Mouse (Mus musculus) MEL (cell line): ENCODE results near the gene Thap4. TPM values are rescaled to one million over a fixed set of nuclear protein-coding genes. Genes with fewer than 3 reads are reported as not detected.

Source experiments
- DNase-seq: peaks from one replicate; pipeline ENCODE4 v3.0.0; 2011; ENCODE audit warnings: low read depth, low spot score
- H3K27ac ChIP-seq: 2 replicates; pipeline ENCODE4 v1.5.1; 2012; ENCODE audit warnings: low read depth, mild to moderate bottlenecking, control low read depth, low read length, moderate library complexity; ENCODE audit not compliant: control insufficient read depth
- H3K27me3 ChIP-seq, 2 experiments: fragments of 150-350 bp in 1 of 2; sonication (generic) in 1 of 2; 2 replicates each; pipeline ENCODE4 v1.6.1; 2012; ENCODE audit warnings: low read length in 2 of 2, mild to moderate bottlenecking in 2 of 2, improper control_type of control experiment in 1 of 2, moderate library complexity in 1 of 2; ENCODE audit not compliant: insufficient read depth in 2 of 2, control insufficient read depth in 1 of 2
- H3K36me3 ChIP-seq, 2 experiments: 2 replicates each; pipeline ENCODE4 v1.6.1; 2012 to 2014; ENCODE audit warnings: low read length in 2 of 2, improper control_type of control experiment in 1 of 2, inconsistent platforms in 1 of 2, mild to moderate bottlenecking in 1 of 2; ENCODE audit not compliant: insufficient read depth in 2 of 2, control insufficient read depth in 1 of 2
- H3K4me1 ChIP-seq, 2 experiments: fragments of 150-350 bp in 1 of 2; sonication (generic) in 1 of 2; 2 replicates each; pipeline ENCODE4 v1.6.1; 2012; ENCODE audit warnings: low read length in 2 of 2, improper control_type of control experiment in 1 of 2, mild to moderate bottlenecking in 1 of 2; ENCODE audit not compliant: insufficient read depth in 2 of 2, control insufficient read depth in 1 of 2
- H3K4me3 ChIP-seq, 2 experiments: fragments of 150-350 bp in 1 of 2; sonication (generic) in 1 of 2; 2 replicates each; pipeline ENCODE4 v1.5.1; 2012; ENCODE audit warnings: low read depth in 2 of 2, low read length in 2 of 2, mild to moderate bottlenecking in 2 of 2, moderate library complexity in 2 of 2, control low read depth in 1 of 2, improper control_type of control experiment in 1 of 2; ENCODE audit not compliant: control insufficient read depth in 1 of 2, insufficient read depth in 1 of 2
- H3K79me2 ChIP-seq: 2 replicates; pipeline ENCODE4 v1.6.1; 2012; ENCODE audit warnings: mild to moderate bottlenecking, low read length, moderate library complexity; ENCODE audit not compliant: control insufficient read depth, poor library complexity, insufficient read depth
- H3K9ac ChIP-seq: 2 replicates; pipeline ENCODE4 v1.6.1; 2012; ENCODE audit warnings: low read depth, mild to moderate bottlenecking, control low read depth, low read length, moderate library complexity; ENCODE audit not compliant: control insufficient read depth, poor library complexity, severe bottlenecking
- H3K9me3 ChIP-seq: fragments of 150-350 bp; sonication (generic); replicated peaks from 2 replicates; pipeline ENCODE4 v1.6.1; 2012; ENCODE audit warnings: mild to moderate bottlenecking, low read length, improper control_type of control experiment, moderate library complexity; ENCODE audit not compliant: insufficient read depth
- BHLHE40 ChIP-seq: IDR thresholded peaks from 2 replicates; pipeline ENCODE4 v1.6.1; 2012; ENCODE audit warnings: low read depth, mild to moderate bottlenecking, inconsistent platforms, low read length, improper control_type of control experiment, borderline replicate concordance
- CHD1 ChIP-seq: IDR thresholded peaks from 2 replicates; pipeline ENCODE4 v1.6.1; 2012; ENCODE audit warnings: low read depth, mild to moderate bottlenecking, inconsistent platforms, low read length, improper control_type of control experiment
- CHD2 ChIP-seq: IDR thresholded peaks from 2 replicates; pipeline ENCODE4 v1.6.1; 2011; ENCODE audit warnings: low read length, improper control_type of control experiment
- E2F4 ChIP-seq: IDR thresholded peaks from 2 replicates; pipeline ENCODE4 v1.6.1; 2011; ENCODE audit warnings: low read depth, low read length, improper control_type of control experiment, borderline replicate concordance
- ELF1 ChIP-seq: IDR thresholded peaks from 2 replicates; pipeline ENCODE4 v1.6.1; 2014; ENCODE audit warnings: low read depth, mild to moderate bottlenecking, inconsistent platforms, low read length, improper control_type of control experiment, moderate library complexity
- EP300 ChIP-seq, 2 experiments: IDR thresholded peaks; 2 replicates each; pipeline ENCODE4 v1.6.1; 2011; ENCODE audit warnings: improper control_type of control experiment in 2 of 2, low read length in 2 of 2, low read depth in 1 of 2, mild to moderate bottlenecking in 1 of 2
- ETS1 ChIP-seq: IDR thresholded peaks from 2 replicates; pipeline ENCODE4 v1.6.1; 2012; ENCODE audit warnings: low read depth, mild to moderate bottlenecking, inconsistent platforms, low read length, improper control_type of control experiment, moderate library complexity
- GABPA ChIP-seq: IDR thresholded peaks from 2 replicates; pipeline ENCODE4 v1.6.1; 2012; ENCODE audit warnings: low read depth, mild to moderate bottlenecking, inconsistent platforms, low read length, improper control_type of control experiment, moderate library complexity
- GATA1 ChIP-seq: IDR thresholded peaks from 2 replicates; pipeline ENCODE4 v1.6.1; 2011; ENCODE audit warnings: low read depth, low read length, improper control_type of control experiment
- HCFC1 ChIP-seq: IDR thresholded peaks from 2 replicates; pipeline ENCODE4 v1.6.1; 2012; ENCODE audit warnings: low read depth, mild to moderate bottlenecking, inconsistent platforms, low read length, improper control_type of control experiment, moderate library complexity
- JUND ChIP-seq: IDR thresholded peaks from 2 replicates; pipeline ENCODE4 v1.6.1; 2011; ENCODE audit warnings: low read depth, mild to moderate bottlenecking, improper control_type of control experiment, low read length
- KAT2A ChIP-seq: conservative IDR thresholded peaks from 2 replicates; pipeline ENCODE4 v1.6.1; 2012; ENCODE audit warnings: low read depth, low read length, improper control_type of control experiment, inconsistent platforms
- MAFK ChIP-seq: IDR thresholded peaks from 2 replicates; pipeline ENCODE4 v1.6.1; 2011; ENCODE audit warnings: low read depth, mild to moderate bottlenecking, low read length, improper control_type of control experiment, borderline replicate concordance
- MAX ChIP-seq: IDR thresholded peaks from 2 replicates; pipeline ENCODE4 v1.6.1; 2011; ENCODE audit warnings: low read length, improper control_type of control experiment
- MAZ ChIP-seq: IDR thresholded peaks from 2 replicates; pipeline ENCODE4 v1.6.1; 2012; ENCODE audit warnings: low read depth, mild to moderate bottlenecking, inconsistent platforms, low read length, improper control_type of control experiment
- MEF2A ChIP-seq: IDR thresholded peaks from 2 replicates; pipeline ENCODE4 v1.6.1; 2014; ENCODE audit warnings: low read depth, mild to moderate bottlenecking, inconsistent platforms, low read length, improper control_type of control experiment; ENCODE audit not compliant: poor library complexity, insufficient replicate concordance, severe bottlenecking; ENCODE audit errors: extremely low read depth
- MXI1 ChIP-seq: IDR thresholded peaks from 2 replicates; pipeline ENCODE4 v1.6.1; 2011; ENCODE audit warnings: mild to moderate bottlenecking, low read depth, low read length, improper control_type of control experiment
- MYB ChIP-seq: IDR thresholded peaks from 2 replicates; pipeline ENCODE4 v1.6.1; 2011; ENCODE audit warnings: mild to moderate bottlenecking, low read depth, low read length, improper control_type of control experiment
- MYC ChIP-seq: IDR thresholded peaks from 2 replicates; pipeline ENCODE4 v1.6.1; 2011; ENCODE audit warnings: low read depth, mild to moderate bottlenecking, low read length, improper control_type of control experiment, moderate library complexity
- NELFE ChIP-seq: IDR thresholded peaks from 2 replicates; pipeline ENCODE4 v1.6.1; 2011; ENCODE audit warnings: low read depth, low read length, improper control_type of control experiment
- NRF1 ChIP-seq: IDR thresholded peaks from 2 replicates; pipeline ENCODE4 v1.6.1; 2014; ENCODE audit warnings: low read depth, mild to moderate bottlenecking, inconsistent platforms, low read length, improper control_type of control experiment, moderate library complexity; ENCODE audit not compliant: poor library complexity, insufficient read depth, severe bottlenecking
- POLR2AphosphoS2 ChIP-seq: IDR thresholded peaks from 2 replicates; pipeline ENCODE4 v1.6.1; 2011; ENCODE audit warnings: low read length, improper control_type of control experiment
- POLR2AphosphoS5 ChIP-seq: IDR thresholded peaks from 2 replicates; pipeline ENCODE4 v1.6.1; 2012; ENCODE audit warnings: low read depth, borderline replicate concordance, mild to moderate bottlenecking, inconsistent platforms, low read length, moderate library complexity, mixed read lengths
- RAD21 ChIP-seq: IDR thresholded peaks from 2 replicates; pipeline ENCODE4 v1.6.1; 2011; ENCODE audit warnings: mild to moderate bottlenecking, low read depth, low read length, improper control_type of control experiment
- RCOR1 ChIP-seq: IDR thresholded peaks from 2 replicates; pipeline ENCODE4 v1.6.1; 2012; ENCODE audit warnings: low read depth, mild to moderate bottlenecking, inconsistent platforms, low read length, improper control_type of control experiment
- SIN3A ChIP-seq: IDR thresholded peaks from 2 replicates; pipeline ENCODE4 v1.6.1; 2012; ENCODE audit warnings: low read length, improper control_type of control experiment, inconsistent platforms
- SMC3 ChIP-seq: IDR thresholded peaks from 2 replicates; pipeline ENCODE4 v1.6.1; 2011; ENCODE audit warnings: low read depth, low read length, improper control_type of control experiment
- TBP ChIP-seq: IDR thresholded peaks from 2 replicates; pipeline ENCODE4 v1.8.0; 2011; ENCODE audit warnings: low read depth, low read length, improper control_type of control experiment
- TCF12 ChIP-seq: IDR thresholded peaks from 2 replicates; pipeline ENCODE4 v1.6.1; 2014; ENCODE audit warnings: low read depth, mild to moderate bottlenecking, inconsistent platforms, low read length, improper control_type of control experiment, moderate library complexity
- UBTF ChIP-seq: IDR thresholded peaks from 2 replicates; pipeline ENCODE4 v1.6.1; 2012; ENCODE audit warnings: low read depth, mild to moderate bottlenecking, inconsistent platforms, low read length, improper control_type of control experiment, moderate library complexity, borderline replicate concordance; ENCODE audit not compliant: insufficient read depth
- USF2 ChIP-seq, 2 experiments: IDR thresholded peaks; 2 replicates each; pipeline ENCODE4 v1.6.1; 2011 to 2012; ENCODE audit warnings: improper control_type of control experiment in 2 of 2, low read length in 2 of 2, borderline replicate concordance in 1 of 2, inconsistent platforms in 1 of 2, low read depth in 1 of 2, mild to moderate bottlenecking in 1 of 2; ENCODE audit not compliant: insufficient read depth in 1 of 2
- ZC3H11A ChIP-seq: IDR thresholded peaks from 2 replicates; pipeline ENCODE4 v1.6.1; 2012; ENCODE audit warnings: low read depth, mild to moderate bottlenecking, inconsistent platforms, low read length, improper control_type of control experiment
- ZKSCAN1 ChIP-seq: IDR thresholded peaks from 2 replicates; pipeline ENCODE4 v1.6.1; 2012; ENCODE audit warnings: low read depth, mild to moderate bottlenecking, inconsistent platforms, low read length, improper control_type of control experiment, moderate library complexity
- ZMIZ1 ChIP-seq: IDR thresholded peaks from 2 replicates; pipeline ENCODE4 v1.6.1; 2012; ENCODE audit warnings: low read depth, mild to moderate bottlenecking, inconsistent platforms, low read length, improper control_type of control experiment, moderate library complexity
- ZNF384 ChIP-seq: IDR thresholded peaks from 2 replicates; pipeline ENCODE4 v1.6.1; 2012; ENCODE audit warnings: low read depth, mild to moderate bottlenecking, inconsistent platforms, low read length, improper control_type of control experiment
- polyA plus RNA-seq, 2 experiments: library from polyadenylated mRNA; stranded (reverse) in 1 of 2; unstranded in 1 of 2; fragments of >175 nt in 1 of 2; fragments of >200 nt in 1 of 2; gene quantifications; 2 replicates each; pipeline versions ENCODE4 v1.2.1 to v1.2.4; 2012; ENCODE audit warnings: low replicate concordance in 2 of 2, low read depth in 1 of 2; ENCODE audit not compliant: insufficient read length in 2 of 2, insufficient read depth in 1 of 2, missing spikeins in 1 of 2
- total RNA-seq: library from RNA; depleted of rRNA; stranded (reverse); fragments of 300-350 nt; gene quantifications from 2 replicates; pipeline ENCODE4 v1.2.3, GENCODE M21; 2012; rRNA removed

The Thap4 gene
- 81.8 and 84.9 TPM in 2 replicates for total RNA-seq
- 100 to 1,000 TPM in 1 of 2 experiments, not detected in 1; 117 TPM for polyA plus RNA-seq

GRCm38 (mm10) chr1:93754573-93755290, at the start of gene Thap4:
Thap4 (minus strand) TSS chr1:93754864.
- peak; percentile 91 for DNase-seq
- H3K4me1 ChIP-seq: peaks cover 17 to 27% of the 10 kb centered on the region in 2 experiments
- peak within 1 kb of the TSS; percentile 77 for H3K27ac ChIP-seq
- peaks cover 56% of the 10 kb centered on the region for H3K79me2 ChIP-seq
- H3K4me3 ChIP-seq: peak within 1 kb of the TSS; percentile 91 to 94
- H3K36me3 ChIP-seq: peaks cover 0 to 35% of the 10 kb centered on the region in 2 experiments; a peak in 2 of 4 replicates
- H3K27me3 ChIP-seq: no peaks in the 10 kb centered on the region
- peak within 1 kb of the TSS; percentile 81 for H3K9ac ChIP-seq
- H3K9me3 ChIP-seq: no peaks in the 10 kb centered on the region
- TF ChIP-seq KAT2A (peak; percentile 90), ZKSCAN1 (no peak), TCF12 (peak; percentile 38), ZMIZ1 (no peak), MEF2A (no peak), MAX (peak; percentile 51), RAD21 (no peak), USF2 (IDR thresholded peaks at IDR 0.05; ENCODE audit: borderline replicate concordance in 1 of 2, insufficient read depth in 1 of 2, low read depth in 1 of 2, low read length in 2 of 2) (no peak), ELF1 (peak; percentile 89), TBP (no peak), GABPA (no peak), CHD1 (no peak), ZC3H11A (no peak), E2F4 (no peak), MAFK (no peak), ZNF384 (no peak), SMC3 (no peak), UBTF (no peak; the same call in 1 of the 2 replicates), POLR2AphosphoS5 (0 out of 2 replicates have a peak, but pooled peaks have one; percentile 35), SIN3A (peak; percentile 73), GATA1 (no peak), POLR2AphosphoS2 (no peak), NRF1 (peak; percentile 74), MYB (no peak), MAZ (no peak), HCFC1 (peak; percentile 91), EP300 (IDR thresholded peaks at IDR 0.05; ENCODE audit: low read depth in 1 of 2, low read length in 2 of 2) (no peak; a peak in 1 of 4 replicates), CHD2 (no peak), MXI1 (peak; percentile 86), NELFE (peak; percentile 75), BHLHE40 (no peak), JUND (no peak), ETS1 (no peak), MYC (no peak; the same call in 1 of the 2 replicates), RCOR1 (peak; percentile 46; the same call in 1 of the 2 replicates)
